Mouse (Mus musculus): ENCODE measurements around the gene Gcnt1. TPM values are rescaled to one million over a fixed set of nuclear protein-coding genes. Genes with fewer than 3 reads are reported as not detected.

The Gcnt1 gene
- total and polyA plus RNA-seq, 3 experiments, result 0.22 TPM; not detected in 2

DNA sequence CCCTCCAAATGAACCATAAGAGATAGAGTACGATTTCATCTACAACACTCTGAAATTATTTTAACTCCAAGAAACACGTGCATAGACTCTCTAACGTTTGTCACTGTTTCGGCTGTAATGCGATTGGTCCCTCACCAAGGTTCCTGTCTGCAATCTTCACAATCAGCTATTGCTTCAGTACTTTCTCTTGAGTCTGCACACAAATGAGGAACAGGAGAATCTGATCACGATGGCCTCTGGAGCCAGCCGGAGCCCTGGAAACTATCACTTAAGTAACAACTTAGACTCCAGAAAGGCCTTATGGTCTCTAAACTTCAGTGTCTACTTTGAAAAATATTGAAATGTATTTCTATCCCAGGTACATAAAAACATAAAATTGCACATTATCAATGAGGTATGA is 27.8 kb downstream of the Gcnt1 start:
- H3K79me2 ChIP-seq (ENCODE audit: control insufficient read depth, insufficient read depth, low read length, poor library complexity), result no peaks in the 10 kb centered on the region
- no peaks in the 10 kb centered on the region for H3K9me3 ChIP-seq (replicated peaks; ENCODE audit: insufficient read depth, low read length)
- H3K4me3 ChIP-seq (ENCODE audit: control insufficient read depth in 1 of 2, insufficient read depth in 1 of 2, low read depth in 2 of 2, low read length in 2 of 2), result no peak overlapping the region
- H3K27ac ChIP-seq (ENCODE audit: control insufficient read depth, low read depth, low read length), result no peak overlapping the region
- TF ChIP-seq ETS1 (IDR thresholded peaks at IDR 0.05; ENCODE audit: low read depth, low read length), result no peak
- no peak for TF ChIP-seq CHD1 (IDR thresholded peaks at IDR 0.05; ENCODE audit: low read depth, low read length)
- TF ChIP-seq E2F4 (IDR thresholded peaks at IDR 0.05; ENCODE audit: borderline replicate concordance, low read depth, low read length), result no peak
- no peak for TF ChIP-seq TCF12 (IDR thresholded peaks at IDR 0.05; ENCODE audit: low read depth, low read length)
- TF ChIP-seq ZNF384 (IDR thresholded peaks at IDR 0.05; ENCODE audit: low read depth, low read length), result no peak
- no peak for TF ChIP-seq MYB (IDR thresholded peaks at IDR 0.05; ENCODE audit: low read depth, low read length)
- TF ChIP-seq TAL1 (IDR thresholded peaks at IDR 0.05; ENCODE audit: low read length), result no peak
- TF ChIP-seq EP300 (IDR thresholded peaks at IDR 0.05; ENCODE audit: low read depth in 1 of 2, low read length in 2 of 2), result no peak
- DNase-seq (ENCODE audit: low read depth, low spot score), result no peak
- no peak overlapping the region for H3K9ac ChIP-seq (ENCODE audit: control insufficient read depth, low read depth, low read length, poor library complexity, severe bottlenecking)
- H3K36me3 ChIP-seq (ENCODE audit: control insufficient read depth in 1 of 2, insufficient read depth in 2 of 2, low read length in 2 of 2), result no peaks in the 10 kb centered on the region
- H3K27me3 ChIP-seq (ENCODE audit: control insufficient read depth in 1 of 2, insufficient read depth in 2 of 2, low read length in 2 of 2), result no peaks in the 10 kb centered on the region; a peak in 1 of 4 replicates
- no peaks in the 10 kb centered on the region for H3K4me1 ChIP-seq (ENCODE audit: control insufficient read depth in 1 of 2, insufficient read depth in 2 of 2, low read length in 2 of 2)

DNA sequence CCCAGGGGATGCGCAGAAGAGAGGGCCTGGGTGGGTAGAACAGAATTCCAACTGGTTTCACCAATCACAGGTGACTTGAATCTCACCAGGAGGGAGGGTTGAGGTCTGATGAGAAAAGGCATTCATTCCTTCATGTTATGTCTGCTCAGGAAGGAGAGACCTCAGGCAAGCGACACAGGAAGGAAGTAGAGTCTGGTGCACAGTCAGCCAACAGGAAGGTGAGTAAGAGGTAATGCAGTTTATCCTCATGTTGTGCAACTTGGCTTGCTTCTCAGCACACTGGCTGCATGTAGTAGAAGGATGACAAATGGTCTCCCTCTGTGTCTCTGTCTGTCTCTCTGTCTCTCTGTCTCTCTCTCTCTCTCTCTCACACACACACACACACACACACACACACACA is 33.1 kb downstream of the Gcnt1 start:
- H3K9ac ChIP-seq (ENCODE audit: control insufficient read depth, low read depth, low read length, poor library complexity, severe bottlenecking), result no peak overlapping the region
- H3K4me1 ChIP-seq (ENCODE audit: control insufficient read depth in 1 of 2, insufficient read depth in 2 of 2, low read length in 2 of 2), result peaks cover 0 to 5% of the 10 kb centered on the region in 2 experiments; a peak in 1 of 4 replicates
- no peaks in the 10 kb centered on the region for H3K9me3 ChIP-seq (replicated peaks; ENCODE audit: insufficient read depth, low read length)
- TF ChIP-seq MYB (IDR thresholded peaks at IDR 0.05; ENCODE audit: low read depth, low read length), result no peak
- no peak for TF ChIP-seq CHD2 (IDR thresholded peaks at IDR 0.05; ENCODE audit: low read length)
- TF ChIP-seq GABPA (IDR thresholded peaks at IDR 0.05; ENCODE audit: low read depth, low read length), result no peak
- no peak for TF ChIP-seq POLR2AphosphoS2 (IDR thresholded peaks at IDR 0.05; ENCODE audit: low read length)
- H3K4me3 ChIP-seq (ENCODE audit: control insufficient read depth in 1 of 2, insufficient read depth in 1 of 2, low read depth in 2 of 2, low read length in 2 of 2), result no peak overlapping the region
- H3K36me3 ChIP-seq (ENCODE audit: control insufficient read depth in 1 of 2, insufficient read depth in 2 of 2, low read length in 2 of 2), result peaks cover 0 to 2% of the 10 kb centered on the region in 2 experiments; a peak in 2 of 4 replicates
- H3K79me2 ChIP-seq (ENCODE audit: control insufficient read depth, insufficient read depth, low read length, poor library complexity), result no peaks in the 10 kb centered on the region
- DNase-seq (ENCODE audit: low read depth, low spot score), result no peak
- no peak overlapping the region for H3K27ac ChIP-seq (ENCODE audit: control insufficient read depth, low read depth, low read length)
- no peaks in the 10 kb centered on the region; a peak in 1 of 4 replicates for H3K27me3 ChIP-seq (ENCODE audit: control insufficient read depth in 1 of 2, insufficient read depth in 2 of 2, low read length in 2 of 2)

DNA sequence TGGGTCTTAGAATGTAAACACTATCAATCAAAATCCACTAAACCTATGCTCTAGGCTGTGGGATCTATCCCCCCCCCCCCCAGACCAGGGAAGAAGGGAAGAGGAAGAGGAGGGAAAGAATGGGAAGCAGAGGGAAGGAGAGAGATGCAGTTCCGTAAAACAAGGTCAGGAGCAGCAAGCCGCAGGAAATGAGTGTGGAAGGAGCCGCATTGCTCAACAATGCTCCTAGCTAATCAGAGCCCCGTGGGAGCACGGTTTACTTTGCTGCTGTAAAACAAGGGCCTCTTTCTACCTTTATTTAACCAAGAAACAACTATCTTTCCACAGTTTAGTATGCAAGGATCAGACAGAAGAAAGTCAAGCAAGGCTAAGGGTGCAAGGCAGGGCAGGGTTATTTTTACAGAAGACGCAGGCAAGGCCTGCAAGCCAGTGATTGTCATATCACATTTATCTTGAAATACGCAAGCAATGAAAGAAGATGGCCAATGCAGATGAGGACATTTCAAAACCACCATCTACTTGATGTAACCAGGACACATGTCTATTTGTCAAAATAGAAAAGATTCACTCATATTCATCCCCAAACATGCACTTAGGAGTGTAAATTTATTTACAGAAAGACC is 35.5 kb downstream of the Gcnt1 start:
- no peak for DNase-seq (ENCODE audit: low read depth, low spot score)
- no peaks in the 10 kb centered on the region for H3K79me2 ChIP-seq (ENCODE audit: control insufficient read depth, insufficient read depth, low read length, poor library complexity)
- no peak overlapping the region for H3K4me3 ChIP-seq (ENCODE audit: control insufficient read depth in 1 of 2, insufficient read depth in 1 of 2, low read depth in 2 of 2, low read length in 2 of 2)
- H3K9me3 ChIP-seq (replicated peaks; ENCODE audit: insufficient read depth, low read length), result no peaks in the 10 kb centered on the region
- H3K36me3 ChIP-seq (ENCODE audit: control insufficient read depth in 1 of 2, insufficient read depth in 2 of 2, low read length in 2 of 2), result peaks cover 0 to 2% of the 10 kb centered on the region in 2 experiments; a peak in 2 of 4 replicates
- H3K9ac ChIP-seq (ENCODE audit: control insufficient read depth, low read depth, low read length, poor library complexity, severe bottlenecking), result no peak overlapping the region
- H3K4me1 ChIP-seq (ENCODE audit: control insufficient read depth in 1 of 2, insufficient read depth in 2 of 2, low read length in 2 of 2), result peaks cover 0 to 12% of the 10 kb centered on the region in 2 experiments; a peak in 2 of 4 replicates
- no peaks in the 10 kb centered on the region for H3K27me3 ChIP-seq (ENCODE audit: control insufficient read depth in 1 of 2, insufficient read depth in 2 of 2, low read length in 2 of 2)
- H3K27ac ChIP-seq (ENCODE audit: control insufficient read depth, low read depth, low read length), result no peak overlapping the region
- TF ChIP-seq MAFK (IDR thresholded peaks at IDR 0.05; ENCODE audit: borderline replicate concordance, low read depth, low read length), result no peak
- no peak for TF ChIP-seq MYB (IDR thresholded peaks at IDR 0.05; ENCODE audit: low read depth, low read length)
- TF ChIP-seq GATA1 (IDR thresholded peaks at IDR 0.05; ENCODE audit: low read depth, low read length), result no peak
- TF ChIP-seq EP300 (IDR thresholded peaks at IDR 0.05; ENCODE audit: low read depth in 1 of 2, low read length in 2 of 2), result no peak
- TF ChIP-seq MXI1 (IDR thresholded peaks at IDR 0.05; ENCODE audit: low read depth, low read length), result no peak
- TF ChIP-seq ZMIZ1 (IDR thresholded peaks at IDR 0.05; ENCODE audit: low read depth, low read length), result no peak
- TF ChIP-seq TBP (IDR thresholded peaks at IDR 0.05; ENCODE audit: low read depth, low read length), result no peak
- TF ChIP-seq CHD2 (IDR thresholded peaks at IDR 0.05; ENCODE audit: low read length), result no peak
- no peak for TF ChIP-seq TAL1 (IDR thresholded peaks at IDR 0.05; ENCODE audit: low read length)
- no peak for TF ChIP-seq ZKSCAN1 (IDR thresholded peaks at IDR 0.05; ENCODE audit: low read depth, low read length)
- TF ChIP-seq USF1 (IDR thresholded peaks at IDR 0.05; ENCODE audit: low read depth, low read length), result no peak
- TF ChIP-seq CHD1 (IDR thresholded peaks at IDR 0.05; ENCODE audit: low read depth, low read length), result no peak
- no peak for TF ChIP-seq ELF1 (IDR thresholded peaks at IDR 0.05; ENCODE audit: low read depth, low read length)
- TF ChIP-seq MAX (IDR thresholded peaks at IDR 0.05; ENCODE audit: low read length), result no peak
- no peak for TF ChIP-seq SMC3 (IDR thresholded peaks at IDR 0.05; ENCODE audit: low read depth, low read length)
- TF ChIP-seq HCFC1 (IDR thresholded peaks at IDR 0.05; ENCODE audit: low read depth, low read length), result no peak
